In the genomic region with DNA sequence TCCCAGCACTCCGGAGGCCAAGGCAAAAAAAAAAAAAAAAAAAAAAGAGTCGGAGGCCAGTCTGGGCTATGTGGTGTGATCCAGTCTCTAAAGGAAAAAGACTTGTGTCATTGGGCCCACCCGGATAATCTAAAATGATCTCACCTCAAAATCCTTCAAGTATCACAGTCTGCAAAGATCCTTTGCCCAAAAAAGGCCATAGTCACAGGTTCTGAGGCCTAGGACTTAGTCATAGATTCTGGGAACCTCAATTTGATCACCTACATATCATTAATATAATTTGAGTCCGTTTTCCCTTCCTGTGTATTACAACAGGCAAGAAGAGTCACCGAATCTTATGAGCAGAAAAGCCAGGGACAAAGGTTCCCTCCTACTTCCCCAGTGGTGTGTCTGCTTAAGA, we compare ENCODE assay signal across 23 mouse cellular contexts.
"Had no signal": no experiment of that assay in that cellular context is flagged by ENCODE, and none has a peak within 500 bp of the region (broad histone marks: within the 10 kb centered on the region; RNA-seq: fewer than 3 reads in every experiment).

No protein-coding gene starts in this region.

- H3K4me3 ChIP-seq: gastrocnemius, adult 2 months; heart, embryonic 10.5 days; heart, embryonic 12.5 days; hindbrain, embryonic 10.5 days; hindbrain, embryonic 12.5 days; kidney, embryonic 15.5 days; layer of hippocampus, adult 2 months; left cerebral cortex, adult 2 months; limb, embryonic 10.5 days; limb, embryonic 12.5 days; liver, embryonic 13.5 days had no signal

- H3K4me1 ChIP-seq: heart, embryonic 10.5 days; heart, embryonic 12.5 days; kidney, embryonic 15.5 days; limb, embryonic 10.5 days; limb, embryonic 12.5 days; liver, embryonic 13.5 days had no signal

- DNase-seq: gastrocnemius, adult 2 months; gastrocnemius, postnatal 10 days; gastrocnemius, postnatal 25 days; heart, adult 18-20 months; heart, postnatal 10 days; heart, postnatal 4 days; kidney, adult 11 months; kidney, adult 8-10 months; kidney, postnatal 14 days; kidney, postnatal 4 days; liver; liver, embryonic 13.5 days had no signal

- H3K27me3 ChIP-seq: heart, embryonic 12.5 days; kidney, embryonic 15.5 days; limb, embryonic 12.5 days; liver, embryonic 13.5 days had no signal

- H3K36me3 ChIP-seq: heart, embryonic 10.5 days; heart, embryonic 12.5 days; hindbrain, embryonic 10.5 days; hindbrain, embryonic 12.5 days; kidney, embryonic 15.5 days; limb, embryonic 10.5 days; limb, embryonic 12.5 days; liver, embryonic 13.5 days had no signal

- H3K27ac ChIP-seq: gastrocnemius, adult 2 months; heart, embryonic 10.5 days; hindbrain, embryonic 10.5 days; hindbrain, embryonic 12.5 days; hindbrain, embryonic 14.5 days; kidney, embryonic 15.5 days; kidney, postnatal 0 days; layer of hippocampus, adult 2 months; left cerebral cortex, adult 2 months; limb, embryonic 10.5 days; limb, embryonic 12.5 days; liver, embryonic 13.5 days had no signal
